Mouse (Mus musculus) testis, adult 2 months (tissue): Measurements from ENCODE around the gene Katnal1. TPM values are rescaled to one million over a fixed set of nuclear protein-coding genes. Genes with fewer than 3 reads are reported as not detected.

Source experiments
- H3K27ac ChIP-seq: fragments of 200-500 bp; 2 replicates; pipeline ENCODE4 v1.5.1; 2012; ENCODE audit warnings: low read depth, low read length; ENCODE audit not compliant: control insufficient read depth, insufficient read depth
- H3K27me3 ChIP-seq: fragments of 200-500 bp; 2 replicates; pipeline ENCODE4 v1.6.1; 2012; ENCODE audit warnings: mild to moderate bottlenecking, low read length, moderate library complexity; ENCODE audit not compliant: control insufficient read depth, insufficient read depth
- H3K36me3 ChIP-seq: fragments of 200-500 bp; 2 replicates; pipeline ENCODE4 v1.6.1; 2012; ENCODE audit warnings: mild to moderate bottlenecking, low read length; ENCODE audit not compliant: control insufficient read depth, insufficient read depth
- H3K4me1 ChIP-seq: fragments of 200-500 bp; 2 replicates; pipeline ENCODE4 v1.6.1; 2012; ENCODE audit warnings: low read length; ENCODE audit not compliant: control insufficient read depth, insufficient read depth
- H3K4me3 ChIP-seq: fragments of 200-500 bp; 2 replicates; pipeline ENCODE4 v1.5.1; 2012; ENCODE audit warnings: low read depth, mild to moderate bottlenecking, low read length, moderate library complexity, mixed read lengths; ENCODE audit not compliant: control insufficient read depth
- CTCF ChIP-seq: fragments of 200-500 bp; IDR thresholded peaks from 2 replicates; pipeline ENCODE4 v1.5.1; 2012; ENCODE audit warnings: low read depth, mild to moderate bottlenecking, inconsistent platforms, low read length, moderate library complexity; ENCODE audit not compliant: control insufficient read depth, insufficient read depth, insufficient replicate concordance
- POLR2A ChIP-seq: fragments of 200-500 bp; IDR thresholded peaks from 2 replicates; pipeline ENCODE4 v1.6.1; 2012; ENCODE audit warnings: low read depth, mild to moderate bottlenecking, inconsistent platforms, low read length, moderate library complexity; ENCODE audit not compliant: control insufficient read depth
- polyA plus RNA-seq: library from polyadenylated mRNA; depleted of rRNA; stranded (reverse); fragments of >200 nt; gene quantifications from 2 replicates; pipeline ENCODE4 v1.2.3, GENCODE M21; 2012

The Katnal1 gene
- polyA plus RNA-seq, 1 experiment, result 47.1 TPM

GRCm38 (mm10) chr5:148954314-148955060 lies 25.4 kb upstream of the Katnal1 start:
- Histone ChIP-seq H3K27ac (no peak overlapping the region), H3K4me3 (peak overlapping the region; percentile 34), H3K27me3 (no peaks in the 10 kb centered on the region), H3K36me3 (no peaks in the 10 kb centered on the region), H3K4me1 (peaks cover 9% of the 10 kb centered on the region)
- TF ChIP-seq CTCF (no peak), POLR2A (no peak)

GRCm38 (mm10) chr5:148953098-148953497 lies 24.0 kb upstream of the Katnal1 start:
- Histone ChIP-seq H3K27ac (no peak overlapping the region), H3K27me3 (no peaks in the 10 kb centered on the region)
- TF ChIP-seq CTCF, result no peak
- TF ChIP-seq POLR2A, result no peak

GRCm38 (mm10) chr5:148952419-148952818 lies 23.3 kb upstream of the Katnal1 start:
- Histone ChIP-seq H3K27ac (no peak overlapping the region), H3K4me1 (peaks cover 7% of the 10 kb centered on the region), H3K36me3 (no peaks in the 10 kb centered on the region), H3K4me3 (no peak overlapping the region), H3K27me3 (no peaks in the 10 kb centered on the region)
- TF ChIP-seq CTCF, result peak; percentile 84; the same call in 1 of the 2 replicates
- no peak for TF ChIP-seq POLR2A

More at GRCm38 (mm10) chr5:148953098-148953497, 24.0 kb upstream of the Katnal1 start:
- Histone ChIP-seq H3K36me3 (no peaks in the 10 kb centered on the region), H3K4me3 (no peak overlapping the region), H3K4me1 (peaks cover 7% of the 10 kb centered on the region)

- H3K27me3 ChIP-seq, result no peaks in the 10 kb centered on the region
- H3K4me1 ChIP-seq, result peaks cover 7% of the 10 kb centered on the region
- no peak overlapping the region for H3K4me3 ChIP-seq
- H3K27ac ChIP-seq, result no peak overlapping the region
- TF ChIP-seq POLR2A, result no peak
- no peak for TF ChIP-seq CTCF
- H3K36me3 ChIP-seq, result no peaks in the 10 kb centered on the region
These were observed 22.2 kb upstream of the Katnal1 start for GRCm38 (mm10) chr5:148951360-148951759.

GRCm38 (mm10) chr5:148950064-148950463 lies 20.9 kb upstream of the Katnal1 start:
- H3K27ac ChIP-seq, result no peak overlapping the region
- H3K27me3 ChIP-seq, result no peaks in the 10 kb centered on the region
- no peaks in the 10 kb centered on the region for H3K36me3 ChIP-seq
- no peak overlapping the region for H3K4me3 ChIP-seq
- TF ChIP-seq CTCF (no peak), POLR2A (no peak)
- H3K4me1 ChIP-seq, result peaks cover 3% of the 10 kb centered on the region

- TF ChIP-seq CTCF (no peak), POLR2A (no peak)
- Histone ChIP-seq H3K27ac (no peak overlapping the region), H3K27me3 (no peaks in the 10 kb centered on the region), H3K36me3 (no peaks in the 10 kb centered on the region), H3K4me1 (peaks cover 3% of the 10 kb centered on the region), H3K4me3 (no peak overlapping the region)
These were observed 19.5 kb upstream of the Katnal1 start for GRCm38 (mm10) chr5:148948577-148948976.

GRCm38 (mm10) chr5:148947412-148947811 lies 18.3 kb upstream of the Katnal1 start:
- peaks cover 3% of the 10 kb centered on the region for H3K4me1 ChIP-seq
- no peaks in the 10 kb centered on the region for H3K36me3 ChIP-seq
- H3K4me3 ChIP-seq, result no peak overlapping the region
- no peak overlapping the region for H3K27ac ChIP-seq
- no peaks in the 10 kb centered on the region for H3K27me3 ChIP-seq
- no peak for TF ChIP-seq POLR2A
- peak; percentile 41; the same call in 1 of the 2 replicates for TF ChIP-seq CTCF
